Mouse (Mus musculus) E14TG2a.4 (cell line): ENCODE measurements around the gene Kat2a.

Experiments used
- CTCF ChIP-seq: conservative IDR thresholded peaks from 2 replicates; pipeline ENCODE4 v1.5.1; 2014; ENCODE audit warnings: low read length
- POU5F1 ChIP-seq: IDR thresholded peaks from 2 replicates; pipeline ENCODE4 v1.6.1; 2014; ENCODE audit warnings: low read length, borderline replicate concordance

- no peak for TF ChIP-seq CTCF
- no peak for TF ChIP-seq POU5F1
Measured at GRCm38 (mm10) chr11:100688443-100688842, 23.8 kb downstream of the Kat2a start.
